Mouse (Mus musculus): ENCODE data around the gene Glce.
A peak's percentile ranks its signal among the peaks of the same experiment; 100 is the strongest.

Gene Glce

DNA sequence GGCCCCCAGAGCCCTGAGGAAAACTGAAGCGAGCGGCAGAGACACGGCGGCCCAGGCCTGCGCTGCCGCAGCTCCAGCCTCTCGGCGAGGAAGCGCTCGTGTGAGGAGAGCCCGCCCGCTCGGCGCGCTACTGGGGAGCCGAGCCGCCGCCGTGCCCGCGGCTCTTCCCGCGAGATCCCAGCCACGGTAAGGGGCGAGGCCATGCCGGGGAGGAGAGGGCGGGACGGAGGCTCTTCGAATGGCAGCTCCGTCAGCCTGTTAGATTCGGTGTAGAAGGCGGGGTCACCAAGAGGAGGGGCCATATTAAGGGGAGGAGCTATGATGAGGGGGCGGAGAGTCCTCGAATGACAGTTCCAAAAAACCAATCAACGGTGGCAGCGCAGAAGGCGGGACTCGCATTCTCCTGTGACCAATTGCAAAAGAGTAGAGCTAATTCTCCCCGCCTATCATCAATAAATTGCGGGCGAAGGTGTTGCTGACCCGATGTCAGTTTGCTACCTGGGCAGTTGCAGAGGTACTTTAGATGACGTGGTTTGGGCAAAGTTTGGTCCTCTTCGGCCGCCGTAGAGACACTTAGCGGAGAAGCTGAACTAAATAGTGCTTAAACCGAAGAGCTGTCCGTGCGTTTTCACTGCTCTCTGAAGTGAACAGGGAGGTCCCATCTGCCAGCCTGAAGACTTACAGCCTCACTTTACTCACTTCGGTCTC is at the start of gene Glce:
Gene Glce, minus strand, starts transcription at position 148 of the 708 bp plus-strand sequence.
- DNase-seq: peak; percentile 100

DNA sequence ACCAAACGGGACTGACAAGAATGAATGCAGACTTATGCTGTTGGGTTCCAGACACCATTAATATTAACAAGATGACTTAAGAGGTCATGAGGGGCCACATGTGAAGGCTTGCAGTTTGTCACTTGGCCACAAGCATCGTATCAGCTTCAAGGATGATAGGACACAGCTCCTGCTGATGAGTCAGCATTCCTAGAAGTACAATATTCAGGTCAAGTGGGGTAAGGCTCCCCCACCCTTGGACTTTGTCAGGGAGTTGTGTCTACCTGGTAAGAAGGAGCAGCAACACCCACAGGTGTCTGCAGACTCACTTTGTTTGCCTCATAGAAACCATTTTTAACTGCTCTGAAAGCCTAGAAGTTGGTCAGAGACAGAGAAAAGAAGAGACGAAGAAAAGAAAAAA is 49.8 kb upstream of the Glce start:
- DNase-seq: no peak

DNA sequence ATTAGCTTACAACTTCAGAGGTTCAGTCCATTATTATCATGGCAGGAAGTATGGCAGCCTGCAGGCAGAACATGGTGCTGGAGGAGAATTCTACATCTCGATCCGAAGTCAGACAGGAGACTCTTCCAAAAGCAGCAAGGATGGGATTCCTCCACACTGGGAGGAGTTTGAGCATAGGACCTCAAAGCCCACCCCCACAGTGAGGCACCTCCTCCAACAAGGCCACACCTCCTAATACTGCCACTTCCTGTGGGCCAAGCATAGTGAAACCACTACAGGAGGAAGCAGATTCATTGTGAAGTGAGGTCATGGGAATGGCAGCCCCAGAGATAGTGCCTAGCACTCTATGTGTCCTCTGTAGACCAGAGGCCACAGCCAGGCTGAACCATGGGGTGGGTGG is 48.5 kb upstream of the Glce start:
- DNase-seq: no peak

DNA sequence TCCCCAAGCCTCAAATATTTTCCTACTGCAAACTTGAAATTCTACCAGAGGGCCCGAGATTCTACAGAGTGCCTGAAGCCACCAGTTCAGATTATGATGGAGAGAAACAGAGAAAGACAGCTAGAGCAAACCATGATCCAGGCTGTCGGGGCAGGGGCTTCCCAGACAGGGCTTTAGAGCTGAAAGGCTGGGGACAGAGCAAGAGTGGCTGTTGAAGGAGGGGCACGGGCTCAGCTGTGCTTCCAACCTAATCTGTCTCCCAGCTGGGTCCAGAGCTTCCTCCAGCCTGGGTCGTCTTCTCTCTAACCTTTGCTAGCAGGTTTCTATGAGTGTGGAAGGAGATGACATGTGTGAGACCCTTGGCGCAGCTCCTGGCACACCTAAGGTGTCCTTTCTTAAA is 44.2 kb upstream of the Glce start:
- no peak for DNase-seq

DNA sequence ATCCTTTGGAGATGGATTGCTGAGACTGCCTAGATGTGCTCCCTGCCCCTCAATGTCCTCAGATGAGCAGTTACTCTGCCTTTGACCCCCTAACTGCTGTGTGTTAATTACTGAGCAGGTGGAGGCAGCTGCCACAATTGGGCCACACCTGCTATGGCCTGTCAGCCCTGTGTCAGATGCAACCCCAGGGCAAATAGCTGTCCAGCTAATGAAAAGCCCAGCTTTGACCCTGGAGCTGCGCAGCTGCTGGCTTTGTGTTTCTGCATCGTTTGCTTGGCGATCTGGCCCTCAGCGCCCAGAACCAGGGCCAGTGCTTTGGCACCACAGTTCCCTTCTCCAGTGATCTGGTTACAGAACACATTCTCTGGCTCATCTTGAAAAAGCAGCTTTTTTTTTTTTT is 43.7 kb upstream of the Glce start:
- DNase-seq: no peak

DNA sequence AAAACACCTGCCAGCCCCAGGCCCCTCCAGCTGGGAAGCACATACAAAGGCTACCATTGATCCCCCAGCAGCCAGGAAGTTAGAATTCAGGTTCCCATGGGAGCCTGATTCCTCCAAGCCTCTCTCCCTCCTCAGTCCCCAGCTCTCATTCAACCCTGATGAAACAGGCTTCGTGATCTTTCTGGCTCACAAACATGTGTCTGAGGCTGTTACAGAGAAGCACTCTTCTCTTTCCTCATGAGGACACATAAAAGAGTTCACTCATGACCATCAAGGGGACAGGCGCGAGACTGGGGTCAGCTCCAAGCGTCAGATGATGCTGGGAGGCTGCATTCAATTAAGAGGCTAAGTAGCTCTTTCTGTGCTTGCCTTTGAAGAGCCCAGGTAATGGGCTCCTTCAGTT is 40.4 kb upstream of the Glce start:
- DNase-seq: no peak

DNA sequence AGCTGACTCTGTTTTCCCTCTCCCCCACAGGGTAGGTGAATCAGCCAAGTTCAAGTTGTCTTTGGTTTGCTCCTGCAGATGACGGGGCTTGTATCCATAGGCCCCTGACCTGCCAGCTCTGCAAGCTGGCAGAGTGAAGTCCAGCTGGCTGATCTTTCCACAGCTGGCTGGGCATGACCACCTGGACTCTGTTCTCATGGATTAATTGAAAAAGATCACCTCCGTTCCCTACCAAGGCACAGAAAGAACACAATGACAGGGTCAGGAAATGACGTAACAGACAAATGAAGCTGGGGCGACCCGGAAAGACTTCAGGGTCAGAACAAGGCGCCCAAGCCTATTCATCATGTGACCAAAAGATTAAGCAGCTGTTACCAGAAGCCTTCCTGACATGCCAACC is 38.3 kb upstream of the Glce start:
- no peak for DNase-seq

DNA sequence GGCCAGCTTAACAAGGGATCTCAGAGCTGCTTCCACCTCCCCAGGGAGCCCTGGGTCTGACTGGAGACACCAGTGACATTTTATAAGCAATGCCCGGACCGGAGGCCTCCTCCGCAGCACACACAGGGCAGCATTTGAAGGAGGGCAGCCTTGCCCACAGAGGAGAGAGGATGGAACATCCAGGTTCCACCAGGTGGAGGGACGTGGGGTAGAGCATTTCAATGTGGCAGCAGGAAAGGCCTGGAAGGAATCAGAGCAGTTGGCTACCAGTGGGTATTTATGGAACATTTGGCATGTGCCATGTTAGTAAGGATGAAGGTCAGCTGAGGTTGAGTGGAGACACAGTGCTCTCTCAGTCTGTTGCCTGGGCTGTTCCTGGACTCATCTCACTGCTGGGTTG is 36.3 kb upstream of the Glce start:
- DNase-seq: peak; percentile 89

DNA sequence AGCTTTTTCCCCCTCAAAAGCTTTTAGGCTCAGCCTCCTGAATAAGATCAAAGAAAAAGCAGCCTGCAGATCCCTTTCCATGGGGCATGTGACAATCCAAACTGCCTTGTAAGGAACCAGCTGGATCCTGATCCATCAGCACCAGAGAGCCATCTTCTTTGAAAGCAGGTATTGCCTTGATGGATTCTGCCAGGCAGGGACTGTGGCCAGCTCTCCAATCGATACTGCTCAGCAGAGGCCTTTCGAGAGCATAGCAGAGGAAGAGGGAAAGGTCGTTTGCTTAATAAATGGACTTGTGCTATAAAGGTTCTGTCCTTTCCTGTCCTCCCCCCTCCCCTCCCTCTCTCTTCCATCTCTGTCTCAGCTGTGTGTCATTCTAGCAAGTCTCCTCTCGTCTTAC is 33.4 kb upstream of the Glce start:
- DNase-seq: peak; percentile 16

DNA sequence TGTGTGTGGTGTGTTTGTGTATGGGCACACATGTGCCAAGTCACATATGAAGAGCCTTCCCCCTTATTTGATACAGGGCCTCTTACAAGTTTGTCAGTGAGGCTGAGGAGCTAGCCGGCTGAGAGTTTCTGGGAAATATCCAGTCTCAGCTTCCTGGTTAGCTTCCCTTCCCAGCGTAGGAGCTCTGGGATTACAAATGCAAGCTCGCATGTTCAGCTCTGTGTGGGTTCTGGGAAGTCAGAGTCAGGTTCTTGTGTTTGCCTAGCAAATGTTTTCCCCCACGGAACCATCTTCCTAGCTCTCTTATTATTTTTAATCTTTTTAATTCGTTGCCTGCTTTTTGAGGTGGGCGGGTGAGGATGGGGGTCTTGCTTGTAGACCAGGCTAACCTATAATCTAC is 32.9 kb upstream of the Glce start:
- DNase-seq: peak; percentile 18

DNA sequence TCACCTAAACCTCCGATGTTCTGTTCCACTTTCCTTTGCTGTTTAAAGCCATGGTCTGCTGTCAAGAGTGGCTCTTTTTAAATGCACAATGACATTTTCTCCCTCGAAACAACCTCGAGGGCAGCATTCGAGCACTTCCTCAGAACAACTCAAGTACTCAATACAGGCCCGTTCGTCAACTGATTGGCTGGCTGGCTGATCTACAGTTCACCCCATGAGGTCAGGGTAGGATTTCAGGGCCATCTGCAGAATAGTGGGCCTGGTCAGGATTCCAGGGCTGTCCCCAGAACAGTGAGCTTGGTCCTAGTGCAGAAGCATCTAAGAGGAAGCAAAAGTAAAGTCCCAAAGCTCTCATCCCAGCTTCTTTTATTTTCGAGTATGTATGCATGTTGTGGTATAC is 32.5 kb upstream of the Glce start:
- no peak for DNase-seq

DNA sequence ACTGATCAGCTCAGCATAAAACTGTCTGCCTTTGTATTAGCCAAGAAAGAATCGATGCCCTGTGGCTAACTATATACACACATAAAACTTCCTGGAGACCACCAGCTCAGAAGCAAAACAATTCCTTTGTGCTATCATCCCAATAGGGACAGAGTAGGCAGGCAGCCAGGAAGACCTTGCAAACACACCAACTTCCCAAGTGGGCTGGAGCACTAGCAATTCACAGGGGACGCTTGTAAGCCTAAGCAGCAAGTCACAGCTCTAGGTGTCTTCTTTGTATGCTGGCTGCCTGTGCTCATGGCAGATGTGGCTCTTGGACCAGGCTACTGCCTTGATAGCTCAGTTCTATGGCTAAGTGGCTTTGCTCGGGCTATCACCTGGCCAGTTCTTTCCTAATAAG is 32.1 kb upstream of the Glce start:
- no peak for DNase-seq

DNA sequence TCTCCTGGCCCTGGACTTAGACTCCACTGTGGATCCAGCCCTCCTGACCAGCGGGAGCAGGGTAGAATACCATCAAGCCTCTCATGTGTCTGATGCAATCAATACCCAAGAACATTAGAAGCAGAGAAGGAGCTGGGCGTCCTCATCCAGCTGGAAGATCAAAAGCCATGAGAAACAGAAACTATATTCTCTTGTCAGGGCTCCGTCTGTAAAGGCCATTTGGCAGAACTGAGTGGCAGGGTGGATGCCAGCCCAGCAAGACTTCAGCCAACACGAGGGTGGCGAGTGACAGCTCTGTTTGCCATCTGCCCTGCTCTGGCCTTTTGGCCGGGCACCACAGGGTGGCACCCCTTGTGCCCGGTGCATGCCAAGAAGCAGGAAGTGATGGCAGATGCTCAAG is 30.8 kb upstream of the Glce start:
- DNase-seq: peak; percentile 99

DNA sequence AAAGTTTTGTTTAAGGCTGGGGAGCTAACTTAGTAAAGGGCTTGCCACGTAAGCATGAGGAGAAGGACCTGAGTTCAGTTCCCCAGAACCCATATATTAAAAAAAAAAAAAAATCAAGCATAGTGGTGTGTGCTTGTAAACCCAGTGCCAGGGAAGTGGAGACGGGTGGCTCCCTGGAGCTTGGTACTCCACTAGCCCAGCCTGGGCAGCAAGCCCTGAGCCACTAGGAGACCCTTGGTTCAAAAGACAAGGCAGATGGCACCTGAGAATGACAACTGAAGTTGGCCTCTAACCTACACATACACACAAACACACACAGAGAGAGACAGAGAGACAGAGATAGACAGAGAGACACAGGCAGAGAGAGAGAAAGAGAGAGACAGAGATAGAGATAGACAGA is 30.1 kb upstream of the Glce start:
- DNase-seq: no peak

DNA sequence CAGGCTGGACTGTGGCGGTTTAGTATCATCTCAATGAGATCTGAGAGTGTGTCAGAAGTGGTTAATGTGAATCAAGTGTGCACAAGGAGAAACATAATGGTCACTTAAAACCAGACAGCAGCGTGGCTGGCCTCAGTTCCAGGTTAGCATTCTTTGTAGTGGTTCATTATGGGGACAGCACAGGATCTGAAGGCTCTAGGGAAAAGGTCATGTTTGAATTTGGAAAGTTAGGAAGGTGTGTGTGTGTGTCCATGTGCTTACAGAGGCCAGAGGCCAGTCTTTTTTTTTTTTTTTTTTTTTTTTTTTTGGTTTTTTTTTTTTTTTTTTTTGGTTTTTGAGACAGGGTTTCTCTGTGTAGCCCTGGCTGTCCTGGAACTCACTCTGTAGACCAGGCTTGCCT is 22.7 kb upstream of the Glce start:
- DNase-seq: no peak

DNA sequence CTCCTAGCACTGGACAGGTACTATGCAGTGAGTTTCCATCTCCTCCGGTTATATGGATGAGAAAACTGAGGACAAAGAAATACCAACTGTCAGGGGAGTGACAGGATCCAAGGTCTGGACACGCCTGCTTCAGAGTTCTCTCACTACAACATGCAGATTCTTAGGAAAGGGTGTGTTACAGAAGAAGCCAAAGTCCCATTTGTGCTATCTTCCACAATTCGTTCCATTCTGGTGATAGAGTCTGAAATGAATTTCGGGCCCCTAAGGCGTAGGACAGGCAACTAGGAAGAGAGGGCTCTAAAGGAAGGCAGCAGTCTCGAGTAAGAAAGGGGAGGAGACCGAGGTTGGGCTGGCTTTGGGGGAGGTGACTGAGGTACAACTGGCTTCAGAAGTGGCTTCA is 21.0 kb upstream of the Glce start:
- DNase-seq: no peak

DNA sequence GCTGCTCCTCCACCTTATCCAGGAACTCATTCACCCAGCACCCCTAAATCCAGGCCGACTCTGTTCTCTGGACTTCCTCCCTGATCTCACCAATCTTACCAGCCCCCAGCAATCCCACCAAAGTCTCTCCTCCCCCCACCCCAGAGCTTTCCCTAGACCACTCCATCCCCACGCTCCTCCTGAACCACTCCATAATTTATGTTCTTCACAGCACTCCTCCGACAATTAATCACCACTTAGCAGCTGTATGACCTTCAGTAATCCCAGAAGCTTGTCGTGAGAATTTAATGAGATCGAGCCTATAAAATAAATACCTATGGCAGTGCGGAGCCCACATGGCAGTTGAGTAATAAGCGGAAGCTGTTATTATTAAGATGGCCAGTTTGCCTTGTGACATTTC is 16.6 kb upstream of the Glce start:
- no peak for DNase-seq

DNA sequence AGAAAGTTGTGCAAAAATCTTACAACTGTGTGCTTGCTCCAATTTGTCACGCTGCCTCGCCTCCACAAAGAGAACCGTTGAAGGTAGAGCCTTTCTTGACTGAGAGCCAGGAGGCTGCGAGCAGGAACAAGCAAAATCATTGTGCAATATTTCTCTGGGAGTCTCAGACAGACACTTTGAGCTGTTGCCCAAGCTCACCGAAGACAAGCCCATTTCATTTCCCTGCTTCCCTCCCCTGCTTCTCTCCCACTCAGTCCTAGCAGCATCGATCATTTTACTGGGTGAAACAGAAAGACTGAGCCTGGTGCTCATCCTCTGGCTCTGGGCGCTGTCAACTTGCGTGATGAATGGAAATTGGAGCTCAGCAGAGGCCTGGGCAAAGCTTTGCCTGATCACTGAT is 14.8 kb upstream of the Glce start:
- DNase-seq: no peak

DNA sequence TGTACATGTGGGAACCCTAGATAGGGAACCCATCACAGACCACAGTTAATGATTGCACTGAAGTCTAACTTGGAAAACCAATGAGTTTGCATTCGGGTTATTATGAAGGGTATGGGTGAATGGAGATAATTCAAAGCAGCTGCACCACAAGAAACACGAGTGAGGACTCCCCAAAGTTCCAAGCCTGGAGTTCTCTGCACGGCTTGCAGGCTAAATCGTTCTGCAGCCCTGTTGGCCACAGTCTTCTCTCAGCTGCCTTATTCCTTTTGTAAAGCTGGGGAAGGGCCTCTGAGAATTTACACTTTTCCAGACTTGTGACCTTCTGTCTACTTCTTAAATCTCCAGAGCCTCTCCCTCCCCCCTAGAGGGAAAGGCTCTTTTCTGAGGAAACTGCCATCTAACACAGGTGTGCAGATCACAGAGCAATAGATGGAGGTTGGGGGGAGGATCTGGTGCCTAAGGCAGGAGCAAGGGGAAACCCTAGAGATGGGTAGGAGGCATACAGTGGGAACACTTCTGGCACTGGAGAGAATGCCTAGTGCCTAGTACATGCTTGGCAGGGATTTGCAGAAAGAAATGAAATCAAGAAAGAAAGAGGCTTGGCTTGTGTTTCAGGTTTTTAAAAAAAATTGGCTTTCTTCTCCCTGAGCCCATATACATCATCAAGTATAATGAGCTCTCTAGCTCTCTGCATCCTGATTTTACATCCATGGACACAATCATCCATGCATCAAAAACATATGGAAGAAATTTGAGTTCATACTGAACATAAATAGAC is 9.7 kb upstream of the Glce start:
- no peak for DNase-seq

DNA sequence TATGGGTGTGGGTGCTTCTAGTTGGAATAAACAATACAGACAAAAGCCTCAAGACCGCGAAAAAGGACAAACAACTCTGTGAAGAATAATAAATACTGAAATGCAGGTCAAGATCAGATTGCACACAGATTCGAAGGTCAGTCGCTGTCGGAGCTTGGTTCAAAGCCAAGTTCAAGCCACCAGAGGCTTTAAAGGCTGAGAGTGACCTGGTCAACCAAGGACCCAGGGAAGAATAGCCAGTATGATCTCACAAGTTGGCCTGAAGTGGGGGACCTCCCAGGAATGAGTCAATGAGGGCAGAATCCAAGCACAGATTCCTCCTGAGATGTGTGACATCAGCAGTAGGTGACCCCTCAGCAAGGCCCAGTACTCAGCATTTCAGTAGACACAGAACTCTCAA is 8.3 kb upstream of the Glce start:
- DNase-seq: no peak

DNA sequence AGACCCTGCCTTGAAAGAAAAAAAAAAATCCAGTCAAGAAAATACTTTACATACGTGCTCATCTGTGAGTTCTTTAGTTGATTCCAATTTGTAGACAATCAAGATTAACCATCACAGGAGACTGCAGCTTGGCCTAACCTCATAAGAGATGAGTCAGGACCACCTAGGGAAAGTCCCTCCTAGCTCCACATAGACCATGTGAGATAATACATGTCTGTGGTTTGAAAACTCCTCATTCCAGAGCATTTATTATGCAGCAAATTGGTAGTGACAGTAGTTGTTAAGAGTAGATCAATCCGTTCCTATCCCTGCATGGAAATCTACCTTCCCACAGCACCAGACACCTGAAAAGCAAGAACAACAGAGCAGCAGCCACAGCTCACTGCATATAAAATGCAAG is 5.6 kb upstream of the Glce start:
- no peak for DNase-seq

DNA sequence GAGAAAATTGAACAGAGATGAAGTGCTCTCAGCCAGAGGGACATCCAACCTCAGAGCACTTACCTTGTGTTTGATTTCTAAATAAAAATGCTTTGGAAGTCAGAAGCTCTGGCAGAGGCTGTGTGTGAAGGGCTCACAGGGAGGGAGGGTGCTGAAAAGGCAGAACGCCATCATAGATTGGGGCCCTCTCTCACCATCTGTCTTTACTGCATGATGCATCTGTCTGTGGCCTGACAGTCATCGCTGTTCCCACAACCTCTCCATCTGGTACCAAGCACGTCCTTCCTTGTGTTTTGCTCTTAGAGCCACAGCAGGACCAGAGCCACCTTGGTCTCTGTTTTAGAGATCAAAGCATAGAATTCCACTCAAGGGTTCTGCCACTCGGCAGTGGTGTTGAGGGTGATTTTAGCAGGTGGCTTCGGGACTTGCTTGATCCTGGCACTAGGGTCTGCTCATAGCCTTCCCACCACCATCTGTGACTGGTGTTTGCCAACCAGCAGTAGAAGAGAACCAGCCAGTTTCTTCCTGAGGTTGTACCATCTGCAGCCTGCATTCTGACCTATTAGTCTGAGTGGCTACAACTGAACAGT is 3.6 kb upstream of the Glce start:
- DNase-seq: peak; percentile 68

DNA sequence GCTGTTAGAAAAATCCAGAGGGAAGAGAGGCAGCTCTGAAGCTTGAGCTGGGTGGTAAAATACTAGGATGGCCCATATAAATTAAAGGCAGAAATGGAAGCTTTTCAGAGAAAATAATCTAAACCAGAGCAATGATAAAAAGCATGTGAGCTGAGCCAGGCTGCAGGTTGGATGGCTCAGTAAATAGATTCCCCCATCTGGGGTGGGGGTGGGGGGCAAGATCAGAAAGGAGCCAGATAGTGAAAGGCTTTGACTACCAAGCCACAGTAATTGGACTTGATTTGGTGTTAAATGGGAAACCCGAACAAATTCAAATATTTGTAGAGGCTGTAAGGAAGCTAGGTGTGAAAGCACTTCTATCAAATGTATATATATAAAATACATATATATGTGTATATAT is 1.8 kb upstream of the Glce start:
- peak; percentile 27 for DNase-seq

DNA sequence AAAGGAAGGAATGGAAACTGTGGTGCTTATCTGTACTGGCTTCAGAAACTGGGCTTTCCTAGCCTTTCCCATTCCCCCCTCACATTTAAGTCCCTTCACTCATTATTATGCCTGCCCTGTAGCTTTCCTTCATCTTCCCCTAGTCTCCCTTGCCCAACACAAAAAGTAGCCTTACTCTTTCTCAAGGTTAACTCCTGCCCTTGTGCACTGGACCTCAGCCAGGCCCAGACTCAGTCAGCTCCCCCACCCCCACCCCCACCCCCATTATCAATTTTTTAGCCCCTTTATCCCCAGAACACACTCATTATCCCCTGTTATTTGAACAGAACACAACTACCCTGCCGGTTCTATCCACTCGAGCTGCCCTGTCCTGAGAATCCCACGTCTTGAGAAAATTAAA is 1.0 kb upstream of the Glce start:
- no peak for DNase-seq

Data from cerebellum, adult 9-10 months (tissue).